Mouse (Mus musculus) testis, adult 2 months (tissue): ENCODE results near the gene Syt6.

ENCODE experiments used
- CTCF ChIP-seq: fragments of 200-500 bp; IDR thresholded peaks from 2 replicates; pipeline ENCODE4 v1.5.1; 2012; ENCODE audit warnings: low read depth, mild to moderate bottlenecking, inconsistent platforms, low read length, moderate library complexity; ENCODE audit not compliant: control insufficient read depth, insufficient read depth, insufficient replicate concordance
- POLR2A ChIP-seq: fragments of 200-500 bp; IDR thresholded peaks from 2 replicates; pipeline ENCODE4 v1.6.1; 2012; ENCODE audit warnings: low read depth, mild to moderate bottlenecking, inconsistent platforms, low read length, moderate library complexity; ENCODE audit not compliant: control insufficient read depth

GRCm38 (mm10) chr3:103606045-103606597 lies 31.1 kb downstream of the Syt6 start:
- TF ChIP-seq CTCF: no peak
- no peak for TF ChIP-seq POLR2A
